Mouse (Mus musculus): ENCODE results near the gene Trim15. TPM values are rescaled to one million over a fixed set of nuclear protein-coding genes. Genes with fewer than 3 reads are reported as not detected.

The Trim15 gene
- 0.23 TPM in 2 replicates for polyA plus RNA-seq (2015; fragmentation: Nextera tagmentation; extraction: Ambion mirVana)

DNA sequence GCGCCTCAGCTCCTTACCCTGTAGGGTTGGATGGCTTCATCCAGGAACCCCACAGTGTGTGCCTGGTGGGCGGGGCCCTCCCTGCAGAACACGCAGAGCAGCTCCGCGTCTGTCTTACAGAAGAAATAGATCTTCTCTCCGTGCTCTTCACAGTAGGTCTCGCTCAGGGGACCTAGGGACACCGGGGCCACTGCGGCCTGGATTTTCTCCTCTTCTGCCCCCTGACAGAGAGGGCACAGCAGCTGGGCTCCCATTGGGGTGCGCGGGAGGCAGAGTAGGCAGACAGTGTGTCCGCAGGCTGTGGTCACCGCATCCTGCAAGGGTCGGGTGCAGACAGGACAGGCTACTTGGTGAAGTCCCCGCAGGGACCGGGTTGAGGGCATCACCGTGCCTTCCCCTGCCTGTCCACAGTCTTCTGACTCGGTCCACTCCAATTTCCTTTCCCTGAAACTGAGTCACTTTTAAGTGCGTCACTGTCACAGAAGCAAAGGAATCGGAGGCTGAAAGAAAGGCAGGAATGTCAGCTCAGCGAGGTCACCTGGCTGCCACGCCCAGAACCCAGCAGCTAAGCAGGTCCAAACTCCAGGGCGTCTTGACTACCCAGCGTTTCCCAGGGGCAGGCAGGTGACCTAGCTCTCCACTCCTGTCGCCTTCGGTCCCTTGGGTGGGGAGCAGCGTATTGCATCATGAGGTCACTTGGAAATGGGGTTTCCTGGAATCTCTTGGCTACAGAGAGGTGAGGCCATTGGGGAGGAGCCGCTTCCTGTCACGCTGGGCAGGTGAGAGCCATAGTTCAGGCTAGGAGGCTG lies at the start of gene Trim15:
Gene Trim15, minus strand, starts transcription at position 492 of the 809 bp plus-strand sequence.
- 11% methylated on average over 29 of the region's 29 CpGs for WGBS
- Histone ChIP-seq H3K9ac (peak within 1 kb of the TSS; percentile 56; the same call in 1 of the 2 replicates), H3K9me3 (no peaks in the 10 kb centered on the region), H3K4me3 (peak within 1 kb of the TSS; percentile 35), H3K4me2 (peak within 1 kb of the TSS; percentile 64), H3K27ac (replicated peaks) (no peak within 1 kb of the TSS), H3K27me3 (replicated peaks) (peaks cover 62% of the 10 kb centered on the region), H3K4me1 (peaks cover 8% of the 10 kb centered on the region; the same call in 1 of the 2 replicates), H3K36me3 (no peaks in the 10 kb centered on the region)
- peak; percentile 42; the same call in 1 of the 2 replicates for ATAC-seq (ENCODE audit: extremely low read depth, insufficient number of reproducible peaks, low FRiP score, low TSS enrichment)

DNA sequence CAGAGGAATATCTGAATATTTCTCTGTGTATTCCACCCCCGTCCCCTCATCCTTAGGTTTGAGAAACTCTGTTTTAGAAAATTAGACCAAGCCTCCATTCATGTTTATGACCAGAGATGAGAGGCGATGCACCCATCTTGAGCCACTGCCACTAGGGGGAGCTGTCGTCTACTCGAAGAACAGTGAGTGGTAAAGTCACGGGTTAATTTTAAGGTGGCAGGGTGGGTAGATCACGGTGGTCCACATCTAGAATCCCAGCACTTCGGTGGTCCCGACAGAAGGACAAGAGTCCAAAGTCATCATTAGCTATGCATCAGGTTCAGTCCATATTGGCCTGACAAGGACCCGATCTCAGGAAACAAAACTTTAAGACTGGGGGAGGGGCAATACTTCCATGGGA lies 48.1 kb upstream of the Trim15 start:
- no peak overlapping the region for H3K4me3 ChIP-seq
- no peaks in the 10 kb centered on the region for H3K36me3 ChIP-seq
- no peak overlapping the region for H3K27ac ChIP-seq (replicated peaks)
- no peaks in the 10 kb centered on the region for H3K4me1 ChIP-seq
- H3K4me2 ChIP-seq: no peak overlapping the region
- no peaks in the 10 kb centered on the region for H3K9me3 ChIP-seq
- H3K9ac ChIP-seq: no peak overlapping the region
- 11% methylated on average over 9 of the region's 9 CpGs for WGBS
- ATAC-seq (ENCODE audit: extremely low read depth, insufficient number of reproducible peaks, low FRiP score, low TSS enrichment): no peak
- H3K27me3 ChIP-seq (replicated peaks): peaks cover 42% of the 10 kb centered on the region

- WGBS: 10% methylated on average over 2 of the region's 2 CpGs
- Histone ChIP-seq H3K4me3 (no peak overlapping the region), H3K9me3 (no peaks in the 10 kb centered on the region), H3K27ac (replicated peaks) (no peak overlapping the region), H3K27me3 (replicated peaks) (peaks cover 49% of the 10 kb centered on the region), H3K4me1 (no peaks in the 10 kb centered on the region), H3K36me3 (no peaks in the 10 kb centered on the region), H3K9ac (no peak overlapping the region), H3K4me2 (no peak overlapping the region)
- ATAC-seq (ENCODE audit: extremely low read depth, insufficient number of reproducible peaks, low FRiP score, low TSS enrichment): no peak
Measured at GRCm38 (mm10) chr17:36914108-36914507, 47.1 kb upstream of the Trim15 start.

DNA sequence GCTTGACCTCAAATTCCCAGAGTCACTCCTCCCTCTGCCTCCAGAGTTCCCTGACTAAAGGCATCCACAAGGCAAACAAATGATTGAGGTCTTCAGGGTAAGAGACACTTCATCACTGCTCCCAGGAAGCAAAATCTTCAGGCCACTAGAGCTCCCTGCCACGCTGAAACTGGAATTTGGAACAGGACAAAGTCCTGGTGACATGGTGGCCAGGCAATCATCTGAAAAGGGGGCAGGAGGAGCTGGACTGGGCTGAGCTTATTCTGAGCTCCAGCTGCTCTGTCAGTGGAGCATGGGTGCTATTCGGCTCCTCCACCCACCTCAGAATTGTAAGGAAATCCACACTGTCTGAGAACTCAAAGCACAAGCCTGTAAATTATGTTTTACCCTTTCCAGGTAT lies 45.0 kb upstream of the Trim15 start:
- no peaks in the 10 kb centered on the region for H3K4me1 ChIP-seq
- H3K27me3 ChIP-seq (replicated peaks): peaks cover 44% of the 10 kb centered on the region
- no peak overlapping the region for H3K27ac ChIP-seq (replicated peaks)
- H3K36me3 ChIP-seq: no peaks in the 10 kb centered on the region
- WGBS: 56% methylated on average over 2 of the region's 2 CpGs
- no peaks in the 10 kb centered on the region for H3K9me3 ChIP-seq
- no peak overlapping the region for H3K9ac ChIP-seq
- ATAC-seq (ENCODE audit: extremely low read depth, insufficient number of reproducible peaks, low FRiP score, low TSS enrichment): no peak
- no peak overlapping the region for H3K4me2 ChIP-seq
- H3K4me3 ChIP-seq: no peak overlapping the region

- Histone ChIP-seq H3K9ac (no peak overlapping the region), H3K36me3 (no peaks in the 10 kb centered on the region), H3K4me1 (no peaks in the 10 kb centered on the region), H3K27me3 (replicated peaks) (peaks cover 29% of the 10 kb centered on the region), H3K4me3 (no peak overlapping the region), H3K4me2 (no peak overlapping the region), H3K27ac (replicated peaks) (no peak overlapping the region), H3K9me3 (no peaks in the 10 kb centered on the region)
- ATAC-seq (ENCODE audit: extremely low read depth, insufficient number of reproducible peaks, low FRiP score, low TSS enrichment): no peak
- 44% methylated on average over 4 of the region's 4 CpGs for WGBS
Measured at GRCm38 (mm10) chr17:36909802-36910201, 42.8 kb upstream of the Trim15 start.

- no peak overlapping the region for H3K4me3 ChIP-seq
- H3K27me3 ChIP-seq (replicated peaks): peaks cover 24% of the 10 kb centered on the region
- no peak overlapping the region for H3K9ac ChIP-seq
- no peak for ATAC-seq (ENCODE audit: extremely low read depth, insufficient number of reproducible peaks, low FRiP score, low TSS enrichment)
- no peaks in the 10 kb centered on the region for H3K9me3 ChIP-seq
- 48% methylated on average over 1 of the region's 1 CpGs for WGBS
- H3K4me1 ChIP-seq: no peaks in the 10 kb centered on the region
- H3K36me3 ChIP-seq: no peaks in the 10 kb centered on the region
- H3K27ac ChIP-seq (replicated peaks): no peak overlapping the region
- no peak overlapping the region for H3K4me2 ChIP-seq
Measured at GRCm38 (mm10) chr17:36908235-36908634, 41.2 kb upstream of the Trim15 start.

GRCm38 (mm10) chr17:36903651-36904050 lies 36.6 kb upstream of the Trim15 start:
- H3K4me3 ChIP-seq: no peak overlapping the region
- H3K4me1 ChIP-seq: no peaks in the 10 kb centered on the region
- no peak overlapping the region for H3K27ac ChIP-seq (replicated peaks)
- no peak overlapping the region for H3K4me2 ChIP-seq
- H3K36me3 ChIP-seq: no peaks in the 10 kb centered on the region
- WGBS: 60% methylated on average over 3 of the region's 3 CpGs
- ATAC-seq (ENCODE audit: extremely low read depth, insufficient number of reproducible peaks, low FRiP score, low TSS enrichment): no peak
- no peaks in the 10 kb centered on the region; the same call in 1 of the 2 replicates for H3K27me3 ChIP-seq (replicated peaks)
- no peaks in the 10 kb centered on the region for H3K9me3 ChIP-seq
- H3K9ac ChIP-seq: no peak overlapping the region

DNA sequence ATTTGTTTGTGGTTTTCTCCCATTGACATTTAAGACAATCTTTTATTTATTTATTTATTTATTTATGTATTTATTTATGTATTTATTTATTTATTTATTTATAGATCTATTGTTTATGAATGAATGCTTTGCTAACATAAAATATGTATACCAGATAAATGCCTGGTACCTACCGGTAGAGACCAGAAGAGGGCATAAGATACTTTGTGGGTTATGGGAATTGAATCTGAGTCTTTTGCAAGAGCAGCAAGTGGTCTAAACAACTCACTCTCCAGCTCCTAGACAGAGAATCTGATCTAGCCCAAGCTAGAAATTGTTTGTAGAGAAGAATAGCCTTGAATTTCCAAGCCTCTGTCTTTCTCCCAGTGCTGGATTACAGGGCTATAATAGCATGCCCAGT lies 33.7 kb upstream of the Trim15 start:
- no peaks in the 10 kb centered on the region for H3K4me1 ChIP-seq
- no peaks in the 10 kb centered on the region for H3K9me3 ChIP-seq
- no peaks in the 10 kb centered on the region for H3K36me3 ChIP-seq
- no peaks in the 10 kb centered on the region; the same call in 1 of the 2 replicates for H3K27me3 ChIP-seq (replicated peaks)
- WGBS: 21% methylated on average over 1 of the region's 1 CpGs
- H3K4me3 ChIP-seq: no peak overlapping the region
- ATAC-seq (ENCODE audit: extremely low read depth, insufficient number of reproducible peaks, low FRiP score, low TSS enrichment): no peak
- H3K27ac ChIP-seq (replicated peaks): no peak overlapping the region
- no peak overlapping the region for H3K9ac ChIP-seq
- no peak overlapping the region for H3K4me2 ChIP-seq

GRCm38 (mm10) chr17:36900001-36900400 lies 33.0 kb upstream of the Trim15 start:
- WGBS: 67% methylated on average over 5 of the region's 5 CpGs
- Histone ChIP-seq H3K4me1 (no peaks in the 10 kb centered on the region), H3K27ac (replicated peaks) (no peak overlapping the region), H3K9me3 (no peaks in the 10 kb centered on the region), H3K36me3 (no peaks in the 10 kb centered on the region), H3K4me3 (no peak overlapping the region), H3K9ac (no peak overlapping the region), H3K4me2 (no peak overlapping the region), H3K27me3 (replicated peaks) (no peaks in the 10 kb centered on the region; the same call in 1 of the 2 replicates)
- ATAC-seq (ENCODE audit: extremely low read depth, insufficient number of reproducible peaks, low FRiP score, low TSS enrichment): no peak

DNA sequence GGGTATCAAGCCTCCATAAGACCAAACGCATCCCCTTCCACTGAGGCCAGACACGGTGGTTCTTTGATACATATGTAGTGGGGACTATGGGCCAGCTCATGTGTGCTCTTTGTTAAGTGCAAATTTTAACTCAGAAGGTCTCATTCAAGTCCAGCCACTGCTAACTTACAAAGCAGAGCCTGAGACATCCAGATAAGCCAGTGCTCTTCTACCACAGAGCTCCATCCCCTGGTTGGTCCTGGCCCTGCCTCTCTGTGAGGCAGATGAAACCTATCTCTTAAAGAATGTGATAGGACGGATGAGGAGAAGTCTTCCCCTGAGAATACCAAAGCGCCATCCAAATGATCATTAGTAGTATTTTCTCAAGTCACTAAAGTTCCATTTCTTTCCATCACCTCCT lies 32.4 kb upstream of the Trim15 start:
- Histone ChIP-seq H3K27me3 (replicated peaks) (no peaks in the 10 kb centered on the region; the same call in 1 of the 2 replicates), H3K27ac (replicated peaks) (no peak overlapping the region), H3K9me3 (no peaks in the 10 kb centered on the region), H3K36me3 (no peaks in the 10 kb centered on the region), H3K4me1 (no peaks in the 10 kb centered on the region), H3K9ac (no peak overlapping the region), H3K4me3 (no peak overlapping the region), H3K4me2 (no peak overlapping the region)
- whole genome bisulfite sequencing: 59% methylated on average over 4 of the region's 4 CpGs
- no peak for ATAC-seq (ENCODE audit: extremely low read depth, insufficient number of reproducible peaks, low FRiP score, low TSS enrichment)

GRCm38 (mm10) chr17:36897552-36898205 lies 30.7 kb upstream of the Trim15 start, which contains the start of gene Trim31:
TSS of gene Trim31 (plus strand) at chr17:36898118.
- WGBS: 63% methylated on average over 6 of the region's 6 CpGs
- H3K4me3 ChIP-seq: no peak within 1 kb of the TSS
- no peaks in the 10 kb centered on the region for H3K36me3 ChIP-seq
- no peak within 1 kb of the TSS for H3K4me2 ChIP-seq
- no peak for ATAC-seq (ENCODE audit: extremely low read depth, insufficient number of reproducible peaks, low FRiP score, low TSS enrichment)
- H3K9ac ChIP-seq: no peak within 1 kb of the TSS
- no peaks in the 10 kb centered on the region for H3K9me3 ChIP-seq
- no peak within 1 kb of the TSS for H3K27ac ChIP-seq (replicated peaks)
- H3K27me3 ChIP-seq (replicated peaks): no peaks in the 10 kb centered on the region; the same call in 1 of the 2 replicates
- no peaks in the 10 kb centered on the region for H3K4me1 ChIP-seq
